Mouse (Mus musculus): Measurements from ENCODE around the gene Taar7e.
"Not testable (repeated sequence)": the region's sequence is repeated elsewhere in the genome, so short reads cannot be mapped to it uniquely, and the experiment has no call there.

Taar7e gene

GRCm38 (mm10) chr10:24040120-24040869, 2.9 kb downstream of the Taar7e start:
- H3K27me3 ChIP-seq (ENCODE audit: insufficient read depth, low read length), result no peaks in the 10 kb centered on the region
- no peaks in the 10 kb centered on the region for H3K36me3 ChIP-seq (ENCODE audit: insufficient read depth, low read length)
- TF ChIP-seq POU5F1 (IDR thresholded peaks at IDR 0.05; ENCODE audit: borderline replicate concordance, low read length) (no peak), NANOG (IDR thresholded peaks at IDR 0.05; ENCODE audit: borderline replicate concordance, low read length) (no peak), CTCF (conservative IDR thresholded peaks at IDR 0.05; ENCODE audit: low read length) (no peak)
- H3K9me3 ChIP-seq (ENCODE audit: low read length), result no peaks in the 10 kb centered on the region
- H3K4me3 ChIP-seq (replicated peaks; ENCODE audit: low read length), result no peak overlapping the region
- H3K4me1 ChIP-seq (replicated peaks; ENCODE audit: low read depth, low read length), result no peaks in the 10 kb centered on the region; the same call in 1 of the 2 replicates

- H3K36me3 ChIP-seq (ENCODE audit: insufficient read depth, low read length), result no peaks in the 10 kb centered on the region
- H3K9me3 ChIP-seq (ENCODE audit: low read length), result no peaks in the 10 kb centered on the region
- no peaks in the 10 kb centered on the region for H3K4me1 ChIP-seq (replicated peaks; ENCODE audit: low read depth, low read length)
- TF ChIP-seq CTCF (conservative IDR thresholded peaks at IDR 0.05; ENCODE audit: low read length) (no peak), NANOG (IDR thresholded peaks at IDR 0.05; ENCODE audit: borderline replicate concordance, low read length) (no peak), POU5F1 (IDR thresholded peaks at IDR 0.05; ENCODE audit: borderline replicate concordance, low read length) (no peak)
- no peaks in the 10 kb centered on the region for H3K27me3 ChIP-seq (ENCODE audit: insufficient read depth, low read length)
- no peak within 1 kb of the TSS for H3K4me3 ChIP-seq (replicated peaks; ENCODE audit: low read length)
These were observed 11.8 kb downstream of the Taar7e start, which contains the start of gene Taar7f for GRCm38 (mm10) chr10:24049210-24049609. Gene Taar7f, plus strand, starts transcription at chr10:24049510.

GRCm38 (mm10) chr10:24052039-24052438, 14.6 kb downstream of the Taar7e start:
- Histone ChIP-seq H3K9me3 (ENCODE audit: low read length) (no peaks in the 10 kb centered on the region), H3K36me3 (ENCODE audit: insufficient read depth, low read length) (no peaks in the 10 kb centered on the region), H3K27me3 (ENCODE audit: insufficient read depth, low read length) (no peaks in the 10 kb centered on the region), H3K4me1 (replicated peaks; ENCODE audit: low read depth, low read length) (no peaks in the 10 kb centered on the region), H3K4me3 (replicated peaks; ENCODE audit: low read length) (no peak overlapping the region)
- TF ChIP-seq NANOG (IDR thresholded peaks at IDR 0.05; ENCODE audit: borderline replicate concordance, low read length) (no peak), CTCF (conservative IDR thresholded peaks at IDR 0.05; ENCODE audit: low read length) (no peak), POU5F1 (IDR thresholded peaks at IDR 0.05; ENCODE audit: borderline replicate concordance, low read length) (no peak)

- Histone ChIP-seq H3K4me3 (replicated peaks; ENCODE audit: low read length) (no peak overlapping the region), H3K36me3 (ENCODE audit: insufficient read depth, low read length) (no peaks in the 10 kb centered on the region), H3K4me1 (replicated peaks; ENCODE audit: low read depth, low read length) (no peaks in the 10 kb centered on the region), H3K9me3 (ENCODE audit: low read length) (no peaks in the 10 kb centered on the region), H3K27me3 (ENCODE audit: insufficient read depth, low read length) (no peaks in the 10 kb centered on the region)
- no peak for TF ChIP-seq POU5F1 (IDR thresholded peaks at IDR 0.05; ENCODE audit: borderline replicate concordance, low read length)
- TF ChIP-seq CTCF (conservative IDR thresholded peaks at IDR 0.05; ENCODE audit: low read length), result no peak
- no peak for TF ChIP-seq NANOG (IDR thresholded peaks at IDR 0.05; ENCODE audit: borderline replicate concordance, low read length)
These were observed 21.6 kb downstream of the Taar7e start for GRCm38 (mm10) chr10:24058986-24059385.

GRCm38 (mm10) chr10:24074751-24075150, 37.3 kb downstream of the Taar7e start:
- H3K36me3 ChIP-seq (ENCODE audit: insufficient read depth, low read length); H3K27me3 ChIP-seq (ENCODE audit: insufficient read depth, low read length); H3K9me3 ChIP-seq (ENCODE audit: low read length); H3K4me1 ChIP-seq (replicated peaks; ENCODE audit: low read depth, low read length); H3K4me3 ChIP-seq (replicated peaks; ENCODE audit: low read length): not testable (repeated sequence)

GRCm38 (mm10) chr10:24076200-24076599, 38.8 kb downstream of the Taar7e start, which contains the start of gene Taar8a:
Gene Taar8a, plus strand, starts transcription at chr10:24076500.
- not testable (repeated sequence) for H3K4me3 ChIP-seq (replicated peaks; ENCODE audit: low read length); H3K36me3 ChIP-seq (ENCODE audit: insufficient read depth, low read length); H3K27me3 ChIP-seq (ENCODE audit: insufficient read depth, low read length); H3K4me1 ChIP-seq (replicated peaks; ENCODE audit: low read depth, low read length); H3K9me3 ChIP-seq (ENCODE audit: low read length)

GRCm38 (mm10) chr10:24080166-24080565, 42.8 kb downstream of the Taar7e start:
- no peaks in the 10 kb centered on the region for H3K36me3 ChIP-seq (ENCODE audit: insufficient read depth, low read length)
- H3K9me3 ChIP-seq (ENCODE audit: low read length), result no peaks in the 10 kb centered on the region
- TF ChIP-seq CTCF (conservative IDR thresholded peaks at IDR 0.05; ENCODE audit: low read length), result peak; percentile 16; the same call in 1 of the 2 replicates
- no peak for TF ChIP-seq NANOG (IDR thresholded peaks at IDR 0.05; ENCODE audit: borderline replicate concordance, low read length)
- no peak for TF ChIP-seq POU5F1 (IDR thresholded peaks at IDR 0.05; ENCODE audit: borderline replicate concordance, low read length)
- H3K4me1 ChIP-seq (replicated peaks; ENCODE audit: low read depth, low read length), result no peaks in the 10 kb centered on the region
- no peaks in the 10 kb centered on the region for H3K27me3 ChIP-seq (ENCODE audit: insufficient read depth, low read length)
- no peak overlapping the region for H3K4me3 ChIP-seq (replicated peaks; ENCODE audit: low read length)

GRCm38 (mm10) chr10:24085936-24086335, 48.5 kb downstream of the Taar7e start:
- TF ChIP-seq POU5F1 (IDR thresholded peaks at IDR 0.05; ENCODE audit: borderline replicate concordance, low read length), result no peak; the same call in 1 of the 2 replicates
- TF ChIP-seq NANOG (IDR thresholded peaks at IDR 0.05; ENCODE audit: borderline replicate concordance, low read length), result peak; percentile 70
- Histone ChIP-seq H3K4me3 (replicated peaks; ENCODE audit: low read length) (no peak overlapping the region), H3K36me3 (ENCODE audit: insufficient read depth, low read length) (no peaks in the 10 kb centered on the region), H3K4me1 (replicated peaks; ENCODE audit: low read depth, low read length) (peaks cover 7% of the 10 kb centered on the region), H3K27me3 (ENCODE audit: insufficient read depth, low read length) (no peaks in the 10 kb centered on the region), H3K9me3 (ENCODE audit: low read length) (no peaks in the 10 kb centered on the region)

GRCm38 (mm10) chr10:24086555-24086954, 49.1 kb downstream of the Taar7e start:
- no peaks in the 10 kb centered on the region for H3K27me3 ChIP-seq (ENCODE audit: insufficient read depth, low read length)
- TF ChIP-seq POU5F1 (IDR thresholded peaks at IDR 0.05; ENCODE audit: borderline replicate concordance, low read length) (no peak), NANOG (IDR thresholded peaks at IDR 0.05; ENCODE audit: borderline replicate concordance, low read length) (no peak), CTCF (conservative IDR thresholded peaks at IDR 0.05; ENCODE audit: low read length) (no peak)
- peaks cover 7% of the 10 kb centered on the region for H3K4me1 ChIP-seq (replicated peaks; ENCODE audit: low read depth, low read length)
- no peaks in the 10 kb centered on the region for H3K9me3 ChIP-seq (ENCODE audit: low read length)
- H3K4me3 ChIP-seq (replicated peaks; ENCODE audit: low read length), result no peak overlapping the region
- H3K36me3 ChIP-seq (ENCODE audit: insufficient read depth, low read length), result no peaks in the 10 kb centered on the region
